21 mouse cellular contexts compared by ENCODE assay signal in the genomic region with DNA sequence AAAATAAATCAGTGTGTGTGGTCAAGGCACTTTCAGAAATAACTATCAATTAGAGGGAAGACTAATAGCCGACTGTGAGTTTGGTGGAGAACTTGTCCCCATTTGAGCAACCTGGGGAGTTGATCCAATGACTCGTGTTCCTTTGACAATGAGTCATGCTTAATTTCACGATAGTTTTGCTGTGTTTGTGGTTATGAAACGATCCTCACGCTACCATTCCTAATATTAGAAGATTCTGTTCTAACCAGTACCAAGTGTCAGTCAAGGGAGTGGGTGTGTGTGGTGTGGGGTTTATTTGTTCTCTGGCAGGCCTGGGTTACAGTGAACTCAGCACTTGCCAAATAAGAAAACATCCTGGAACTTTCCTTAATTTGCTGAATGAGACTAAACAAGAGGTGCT. TPM values are rescaled to one million over a fixed set of nuclear protein-coding genes. Genes with fewer than 3 reads are reported as not detected.
A peak's percentile ranks its signal among the peaks of the same experiment; 100 is the strongest.
DNase-seq lines count a peak whose midpoint lies in the region; TF ChIP-seq lines count a peak whose summit lies in the region.
"Had no signal": no experiment of that assay in that cellular context is flagged by ENCODE, and none has a peak within 500 bp of the region (broad histone marks: within the 10 kb centered on the region; RNA-seq: fewer than 3 reads in every experiment).

No protein-coding gene starts in this region.

- no peaks in the 10 kb centered on the region for H3K36me3 ChIP-seq in thymus, adult 2 months (ENCODE audit: control insufficient read depth, insufficient read depth, low read length)
- H3K36me3 ChIP-seq: hindbrain, embryonic 10.5 days; hindbrain, embryonic 13.5 days; intestine, embryonic 15.5 days had no signal

- TF ChIP-seq POLR2A in thymus, adult 2 months (IDR thresholded peaks at IDR 0.05; ENCODE audit: control insufficient read depth, extremely low read depth, insufficient read depth, low read length, poor library complexity) = no peak

- 81% methylated on average over 5 of the region's 5 CpGs for WGBS in thymus, adult 2 months

- H3K4me1 ChIP-seq in thymus, adult 2 months (replicated peaks; ENCODE audit: control insufficient read depth, insufficient read depth, low read length) = no peaks in the 10 kb centered on the region
- H3K4me1 ChIP-seq: hindbrain, embryonic 10.5 days; hindbrain, embryonic 13.5 days; intestine, embryonic 15.5 days had no signal

- no peaks in the 10 kb centered on the region for H3K27me3 ChIP-seq in thymus, adult 2 months (ENCODE audit: control insufficient read depth, insufficient read depth, low read length)
- H3K27me3 ChIP-seq: hindbrain, embryonic 13.5 days; intestine, embryonic 15.5 days; Patski had no signal

- H3K27ac ChIP-seq in thymus, adult 2 months (ENCODE audit: control insufficient read depth, insufficient read depth, low read length) = no peak overlapping the region
- H3K27ac ChIP-seq: gastrocnemius, adult 2 months; hindbrain, embryonic 10.5 days; hindbrain, embryonic 13.5 days; intestine, embryonic 15.5 days had no signal

- TF ChIP-seq CTCF in thymus, adult 2 months (IDR thresholded peaks at IDR 0.05; ENCODE audit: borderline replicate concordance, control insufficient read depth, extremely low read depth, insufficient read depth, low read length, poor library complexity) = no peak

- DNase-seq in 3T3-L1 (ENCODE audit: low read depth, low spot score) = peak; percentile 42
- DNase-seq in Muller cell, postnatal 12 days (ENCODE audit: inconsistent ontology term) = peak; percentile 74
- DNase-seq in brain, adult 2 months (ENCODE audit: low read depth, low spot score) = peak; percentile 8
- DNase-seq in left cerebral cortex, adult 9 months (ENCODE audit: low spot score in 2 of 2) = no peak
- DNase-seq in thymus, adult 2 months = no peak
- DNase-seq in adrenal gland, postnatal 4 days (ENCODE audit: low spot score in 2 of 2) = no peak
- DNase-seq: adrenal gland, adult 2 months; adrenal gland, postnatal 14 days; B cell, adult 2 months; cerebellum, adult 18-20 months; cerebellum, adult 9-10 months; cerebellum, postnatal 14 days; forebrain, postnatal 0 days; gastrocnemius, adult 2 months; gastrocnemius, postnatal 14 days; heart, adult 11 months; heart, postnatal 36 days had no signal

- H3K4me3 ChIP-seq in thymus, adult 2 months (ENCODE audit: control insufficient read depth, insufficient read depth, low read length) = no peak overlapping the region
- H3K4me3 ChIP-seq: gastrocnemius, adult 2 months; hindbrain, embryonic 10.5 days; hindbrain, embryonic 13.5 days; intestine, embryonic 15.5 days had no signal

RNA-seq across cellular contexts. Expression of gene Lin7c, which starts 35.1 kb away (rescaled TPM):
- polyA plus RNA-seq in thymus, adult 2 months (2012; rRNA removed) = 9.1 and 10.0 TPM in 2 replicates
- 10 to 100 TPM; 91.0 to 94.8 TPM for total RNA-seq in adrenal gland, postnatal 4 days (2021)

Comparison
In these comparisons a context has a peak if more than half of its experiments do, and no peak if none do; other contexts are left out.
1. DNase-seq: peak in 3T3-L1 (single experiment), Muller cell, postnatal 12 days (single experiment) and brain, adult 2 months (single experiment); none in left cerebral cortex, adult 9 months (0 of 2), thymus, adult 2 months (single experiment) and adrenal gland, postnatal 4 days (0 of 2).